Mouse (Mus musculus) forebrain, embryonic 14.5 days (tissue): Measurements from ENCODE around the gene Qrich1. TPM values are rescaled to one million over a fixed set of nuclear protein-coding genes. Genes with fewer than 3 reads are reported as not detected.

Source experiments
- ATAC-seq: fragments of 200-750 bp; cut with Nextera tagmentation; 2 replicates; pipeline ENCODE4 v1.8.0; 2017; ENCODE audit warnings: mild to moderate bottlenecking, moderate library complexity
- DNase-seq: peaks from one replicate; pipeline ENCODE4 v3.0.0-alpha.2; 2015; ENCODE audit warnings: low spot score
- H3K27ac ChIP-seq: fragments of 300-500 bp; sonication (generic); 2 replicates; pipeline ENCODE4 v1.5.1; 2014; ENCODE audit warnings: low read depth, mild to moderate bottlenecking, control low read depth, low read length, moderate library complexity
- H3K27me3 ChIP-seq: fragments of 300-500 bp; sonication (generic); replicated peaks from 2 replicates; pipeline ENCODE4 v1.6.1; 2014; ENCODE audit warnings: low read length, control low read depth, mixed read lengths; ENCODE audit not compliant: control insufficient read depth, insufficient read depth
- H3K36me3 ChIP-seq: fragments of 300-500 bp; sonication (generic); 2 replicates; pipeline ENCODE4 v1.6.1; 2014; ENCODE audit warnings: low read length, control low read depth; ENCODE audit not compliant: control insufficient read depth, insufficient read depth
- H3K4me1 ChIP-seq: fragments of 300-500 bp; sonication (generic); 2 replicates; pipeline ENCODE4 v1.6.1; 2014; ENCODE audit warnings: antibody characterized with exemption, low read length, control low read depth; ENCODE audit not compliant: control insufficient read depth, insufficient read depth
- H3K4me2 ChIP-seq: fragments of 300-500 bp; sonication (generic); 2 replicates; pipeline ENCODE4 v1.6.1; 2014; ENCODE audit warnings: mild to moderate bottlenecking, control low read depth, low read length
- H3K4me3 ChIP-seq: fragments of 300-500 bp; sonication (generic); 2 replicates; pipeline ENCODE4 v1.5.1; 2014; ENCODE audit warnings: low read depth, low read length, control low read depth
- H3K9ac ChIP-seq: fragments of 300-500 bp; sonication (generic); 2 replicates; pipeline ENCODE4 v1.6.1; 2014; ENCODE audit warnings: mild to moderate bottlenecking, low read length, control low read depth, moderate library complexity
- H3K9me3 ChIP-seq: fragments of 300-500 bp; sonication (generic); replicated peaks from 2 replicates; pipeline ENCODE4 v1.6.1; 2016; ENCODE audit warnings: low read length, control low read depth, mixed read lengths; ENCODE audit not compliant: control insufficient read depth
- WGBS: fragments of 180-500 bp; shearing (Covaris S2); extraction: QIAGEN DNeasy Blood & Tissue Kit; methylation state at CpG from one replicate; pipeline ENCODE4 v1.1.7; 2014; 5-methylcytosine and 5-hydroxymethylcytosine counted together
- polyA plus RNA-seq: library from polyadenylated mRNA; unstranded; fragments of >200 nt; fragmentation: Nextera tagmentation; extraction: Ambion mirVana; gene quantifications from 2 replicates; pipeline ENCODE4 v1.2.1, GENCODE M21; 2014

Gene Qrich1
- polyA plus RNA-seq, 1 experiment from 2014 or later, result 143 TPM

DNA sequence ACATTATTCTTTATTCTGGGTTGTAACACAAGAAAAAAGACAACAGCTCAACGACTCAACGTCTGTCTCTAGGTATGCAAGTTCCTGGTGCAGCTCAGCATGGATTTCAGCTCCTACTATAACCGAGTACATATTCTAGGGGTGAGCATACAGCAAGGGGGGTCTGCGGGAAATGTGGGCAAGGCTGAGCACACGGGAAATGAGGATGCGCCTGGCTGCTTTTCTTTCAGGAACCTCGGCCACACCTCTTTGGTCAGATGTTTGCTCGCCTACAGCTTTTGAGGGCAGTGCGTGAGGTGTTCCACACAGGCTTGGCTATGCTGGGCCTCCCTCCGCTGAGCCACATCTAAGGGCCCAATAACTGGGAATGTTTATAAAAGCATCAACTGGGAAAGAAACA lies 55.7 kb downstream of the Qrich1 start:
- Histone ChIP-seq H3K27me3 (no peaks in the 10 kb centered on the region), H3K27ac (no peak overlapping the region), H3K36me3 (peaks cover 55% of the 10 kb centered on the region), H3K9ac (no peak overlapping the region), H3K4me2 (no peak overlapping the region), H3K9me3 (no peaks in the 10 kb centered on the region), H3K4me1 (peaks cover 33% of the 10 kb centered on the region), H3K4me3 (no peak overlapping the region)
- 83% methylated on average over 10 of the region's 10 CpGs for WGBS
- DNase-seq, result no peak
- ATAC-seq, result no peak

DNA sequence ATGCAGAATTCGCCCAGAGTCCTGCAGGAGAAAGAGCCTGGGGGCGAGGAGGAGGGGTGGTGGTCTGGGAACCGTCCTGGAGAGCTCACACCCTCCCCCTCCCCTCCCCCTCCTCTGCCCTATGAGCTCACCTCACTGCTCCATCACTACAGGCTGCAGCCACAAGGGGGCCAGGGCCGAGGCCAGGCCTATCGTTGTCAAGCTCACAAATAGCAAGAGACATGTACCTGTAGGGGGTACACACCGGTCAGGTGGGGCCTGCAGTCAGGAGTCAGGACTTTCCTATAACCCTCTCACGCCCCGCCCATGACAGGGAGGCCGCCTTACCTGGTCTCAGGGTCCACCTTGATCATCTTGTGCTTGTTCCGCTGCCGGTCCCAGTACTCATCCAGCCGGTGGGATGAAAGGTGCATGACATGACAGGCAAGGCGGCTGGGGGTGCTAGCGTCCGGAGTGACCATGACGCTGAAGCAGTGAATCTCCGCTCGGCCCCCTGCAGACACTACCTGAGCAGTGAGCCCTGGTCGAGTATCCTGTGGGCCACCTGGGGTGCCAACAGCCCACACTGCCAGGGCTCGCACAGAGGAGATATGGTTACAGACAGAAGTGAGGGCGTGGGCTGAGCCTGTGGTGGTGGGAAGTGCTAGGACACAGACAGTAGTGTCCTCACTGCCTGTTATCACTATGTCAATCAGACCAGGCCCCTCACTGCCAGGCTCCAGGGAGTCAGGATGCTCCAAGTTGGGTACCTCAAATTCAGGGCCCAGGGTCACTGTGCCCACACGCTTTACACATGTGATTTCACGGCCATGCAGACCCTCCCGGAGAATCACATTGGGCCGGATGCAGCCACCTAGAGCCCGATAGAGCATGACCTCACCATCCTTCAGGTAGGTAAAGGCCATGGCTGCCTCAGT lies 57.4 kb downstream of the Qrich1 start:
- no peaks in the 10 kb centered on the region for H3K9me3 ChIP-seq
- DNase-seq (peak; percentile 61), ATAC-seq (no peak)
- 0 out of 2 replicates have a peak overlapping the region, but pooled peaks have one; percentile 5 for H3K4me2 ChIP-seq
- 51% methylated on average over 26 of the region's 26 CpGs for WGBS
- no peaks in the 10 kb centered on the region for H3K27me3 ChIP-seq
- peak overlapping the region; percentile 21 for H3K9ac ChIP-seq
- peaks cover 55% of the 10 kb centered on the region for H3K36me3 ChIP-seq
- H3K4me1 ChIP-seq, result peaks cover 33% of the 10 kb centered on the region
- H3K4me3 ChIP-seq, result no peak overlapping the region
- no peak overlapping the region for H3K27ac ChIP-seq

DNA sequence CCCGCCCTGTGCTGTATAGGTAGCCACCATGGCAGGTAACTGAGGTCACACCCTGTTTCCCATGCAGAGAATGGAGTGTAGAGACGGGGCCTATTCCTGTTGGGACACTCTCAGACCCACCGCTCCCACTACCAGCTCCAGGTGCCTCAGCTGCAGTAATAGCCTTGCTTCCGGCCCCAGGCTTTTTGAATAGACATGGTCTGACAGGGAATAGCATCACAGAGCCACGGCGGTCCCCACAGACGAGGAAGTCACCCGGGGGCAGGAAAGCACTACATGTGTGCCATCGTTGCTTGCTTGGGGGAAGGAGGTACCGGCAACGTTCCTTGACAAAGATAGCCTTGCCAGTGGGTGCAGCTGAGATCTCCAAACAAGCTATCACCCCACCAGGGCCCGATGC lies 58.3 kb downstream of the Qrich1 start:
- Histone ChIP-seq H3K9ac (peak overlapping the region; percentile 21; the same call in 1 of the 2 replicates), H3K4me3 (no peak overlapping the region), H3K4me1 (peaks cover 32% of the 10 kb centered on the region), H3K4me2 (no peak overlapping the region), H3K27ac (no peak overlapping the region), H3K27me3 (no peaks in the 10 kb centered on the region), H3K9me3 (no peaks in the 10 kb centered on the region), H3K36me3 (peaks cover 55% of the 10 kb centered on the region)
- WGBS, result 88% methylated on average over 12 of the region's 12 CpGs
- no peak for DNase-seq
- ATAC-seq, result no peak

DNA sequence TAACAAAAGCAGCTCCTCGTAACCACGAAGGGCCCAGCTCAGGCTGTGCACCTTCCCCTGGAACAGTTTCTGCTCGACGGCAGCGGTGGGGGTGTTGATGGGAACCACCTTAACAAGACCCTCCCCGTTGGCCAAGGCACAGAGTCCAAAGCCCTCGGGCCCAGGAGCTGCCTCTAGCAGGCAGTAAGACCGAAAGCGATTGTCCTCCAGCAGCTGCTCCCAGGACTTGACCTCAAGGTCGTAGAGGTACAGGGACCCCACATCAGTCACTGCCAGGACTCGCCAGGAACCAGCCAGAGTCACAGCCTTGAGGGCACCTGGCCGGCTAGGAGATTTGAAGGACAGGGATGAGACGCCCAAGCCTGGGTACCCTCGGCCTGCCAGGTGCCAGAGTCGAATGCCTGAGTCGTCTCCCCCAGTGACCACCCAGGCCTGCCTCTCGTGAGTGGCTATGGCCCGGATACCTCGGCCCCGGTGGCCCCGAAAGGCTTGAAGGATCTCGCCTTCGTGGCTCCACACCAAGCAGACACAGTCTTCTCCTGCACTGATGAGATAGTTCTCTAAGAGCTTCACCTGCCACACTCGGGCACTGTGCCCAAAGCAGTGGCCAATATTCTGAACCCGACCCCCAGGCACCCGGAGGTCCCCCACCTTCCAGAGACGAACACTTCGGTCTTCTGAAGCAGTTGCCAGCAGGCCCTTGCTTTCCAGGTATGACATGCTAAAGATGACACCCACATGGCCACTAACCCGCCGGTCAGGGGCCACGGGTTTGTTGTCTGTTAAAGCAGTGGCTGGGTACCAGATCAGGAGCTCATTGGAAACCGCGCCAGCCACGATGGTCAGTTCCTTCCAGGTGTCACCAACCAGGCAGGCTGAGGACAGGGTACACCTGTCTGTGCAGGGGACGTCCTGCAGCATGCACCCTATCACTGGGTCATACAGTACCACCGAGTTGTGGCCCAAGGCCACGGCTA lies 59.0 kb downstream of the Qrich1 start:
- peak overlapping the region; percentile 62 for H3K4me2 ChIP-seq

DNA sequence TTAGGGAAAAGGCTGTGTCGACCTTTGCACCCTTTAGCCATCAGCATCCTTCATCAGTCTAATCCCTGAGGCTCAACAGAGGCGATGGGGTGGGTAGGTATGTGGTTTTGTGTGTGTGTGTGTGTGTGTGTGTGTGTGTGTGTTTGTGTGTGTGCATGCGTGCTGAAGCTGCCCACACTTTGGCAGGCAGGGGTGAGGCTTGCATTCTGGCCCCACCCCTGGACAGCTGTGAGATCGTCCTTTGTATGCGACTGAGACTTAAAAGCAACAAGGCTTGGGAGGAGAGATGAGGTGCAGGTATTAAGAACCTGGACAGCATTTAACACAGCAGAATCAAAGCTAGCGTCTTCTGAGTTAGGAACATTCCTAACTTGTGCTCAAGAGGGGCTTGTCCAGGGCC lies 60.4 kb downstream of the Qrich1 start:
- WGBS, result 48% methylated on average over 6 of the region's 6 CpGs
- Histone ChIP-seq H3K27ac (peak overlapping the region; percentile 93; the same call in 1 of the 2 replicates), H3K9me3 (no peaks in the 10 kb centered on the region), H3K27me3 (no peaks in the 10 kb centered on the region), H3K4me1 (peaks cover 26% of the 10 kb centered on the region), H3K4me3 (peak overlapping the region; percentile 82), H3K4me2 (peak overlapping the region; percentile 62), H3K9ac (peak overlapping the region; percentile 91), H3K36me3 (peaks cover 48% of the 10 kb centered on the region)
- ATAC-seq, result no peak
- DNase-seq, result no peak

More for the DNA sequence above, 59.0 kb downstream of the Qrich1 start:
- no peak for DNase-seq
- ATAC-seq, result no peak
- H3K27me3 ChIP-seq, result no peaks in the 10 kb centered on the region
- H3K4me3 ChIP-seq, result no peak overlapping the region
- H3K36me3 ChIP-seq, result peaks cover 55% of the 10 kb centered on the region
- H3K9me3 ChIP-seq, result no peaks in the 10 kb centered on the region
- no peak overlapping the region for H3K27ac ChIP-seq
- WGBS, result 93% methylated on average over 37 of the region's 37 CpGs
- H3K9ac ChIP-seq, result no peak overlapping the region
- peaks cover 26% of the 10 kb centered on the region for H3K4me1 ChIP-seq

DNA sequence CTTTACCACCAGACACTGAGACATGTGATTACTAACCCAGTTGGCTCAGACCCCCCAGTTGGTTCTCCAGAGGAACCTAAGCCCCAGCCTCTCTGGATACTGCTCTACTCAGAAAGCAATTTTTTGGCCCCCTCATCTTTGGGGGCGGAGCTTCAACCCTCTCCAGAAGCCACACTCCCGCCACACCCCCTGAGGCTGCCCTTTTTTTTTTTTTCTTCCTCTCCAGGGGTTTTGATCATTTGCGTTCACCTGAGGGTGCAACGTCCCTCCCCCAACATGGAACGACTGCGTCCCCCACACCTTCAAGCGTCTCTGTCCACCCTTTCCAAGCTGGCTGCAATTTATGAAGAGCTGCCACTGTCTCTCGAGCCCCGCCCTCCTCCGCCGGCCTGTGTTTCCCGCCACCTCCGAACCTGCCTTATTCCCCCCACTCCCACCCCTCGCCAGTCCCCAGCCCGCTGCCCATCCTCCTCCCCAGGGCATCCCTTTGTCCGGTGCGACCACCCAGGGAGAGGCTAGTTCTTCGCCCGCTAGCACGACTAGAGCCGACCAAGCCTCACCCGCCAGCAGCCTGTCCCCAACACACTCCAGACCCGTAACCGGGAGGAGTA lies 61.4 kb downstream of the Qrich1 start:
- Histone ChIP-seq H3K27me3 (no peaks in the 10 kb centered on the region), H3K4me3 (peak overlapping the region; percentile 82), H3K9ac (peak overlapping the region; percentile 91), H3K36me3 (peaks cover 38% of the 10 kb centered on the region), H3K4me1 (peaks cover 26% of the 10 kb centered on the region), H3K4me2 (peak overlapping the region; percentile 62), H3K27ac (peak overlapping the region; percentile 93), H3K9me3 (no peaks in the 10 kb centered on the region)
- ATAC-seq (peak; percentile 19), DNase-seq (peak; percentile 61)
- WGBS, result under 1% methylated on average over 24 of the region's 24 CpGs

DNA sequence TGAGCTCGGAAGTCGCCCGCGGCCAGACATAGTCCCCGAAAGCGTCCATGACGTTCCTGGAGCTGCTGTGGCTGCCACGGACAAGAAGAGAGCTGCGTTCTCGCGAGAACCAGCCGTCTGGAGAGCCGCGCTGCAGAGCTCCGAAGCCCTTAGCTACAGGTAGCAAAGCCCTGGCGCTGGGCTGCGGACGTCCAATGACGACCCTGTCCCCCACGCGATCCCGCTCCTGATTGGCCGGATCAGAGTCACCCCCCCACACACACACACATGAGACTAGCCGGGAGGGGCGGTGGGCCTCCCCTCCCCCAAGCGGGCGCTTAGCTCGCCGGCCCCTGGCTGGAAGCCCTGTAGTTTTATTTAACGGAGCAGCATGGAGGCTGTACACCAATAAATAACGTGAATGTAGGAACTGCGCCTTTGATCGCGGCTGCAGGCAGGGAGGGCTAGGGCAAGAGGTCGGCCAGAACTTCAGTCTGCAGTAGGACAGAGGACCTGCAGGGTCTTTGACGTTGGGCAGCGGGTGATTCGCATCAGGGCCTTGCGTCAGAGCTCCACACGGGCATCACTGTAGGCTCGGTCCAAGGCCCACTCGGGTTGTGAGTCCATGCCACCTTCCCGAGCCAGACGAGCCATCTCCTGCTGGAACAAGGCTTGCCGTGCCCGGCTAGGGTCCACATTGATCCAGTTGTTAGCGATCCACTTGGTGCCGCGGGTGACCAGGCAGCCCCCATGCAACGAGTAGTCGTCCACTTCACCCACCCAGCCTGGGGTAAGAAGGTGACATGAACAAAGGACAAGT lies 62.1 kb downstream of the Qrich1 start, which contains the start of gene Wdr6:
TSS of gene Wdr6 (minus strand) at position 195 of the 799 bp plus-strand sequence.
- H3K36me3 ChIP-seq, result peaks cover 35% of the 10 kb centered on the region
- no peaks in the 10 kb centered on the region for H3K27me3 ChIP-seq
- H3K27ac ChIP-seq, result peak within 1 kb of the TSS; percentile 93
- WGBS, result 5% methylated on average over 51 of the region's 51 CpGs
- H3K9ac ChIP-seq, result peak within 1 kb of the TSS; percentile 91
- peaks cover 26% of the 10 kb centered on the region for H3K4me1 ChIP-seq
- H3K4me3 ChIP-seq, result peak within 1 kb of the TSS; percentile 82
- H3K9me3 ChIP-seq, result no peaks in the 10 kb centered on the region
- peak; percentile 98 for DNase-seq
- peak; percentile 98 for ATAC-seq
- peak within 1 kb of the TSS; percentile 62 for H3K4me2 ChIP-seq

DNA sequence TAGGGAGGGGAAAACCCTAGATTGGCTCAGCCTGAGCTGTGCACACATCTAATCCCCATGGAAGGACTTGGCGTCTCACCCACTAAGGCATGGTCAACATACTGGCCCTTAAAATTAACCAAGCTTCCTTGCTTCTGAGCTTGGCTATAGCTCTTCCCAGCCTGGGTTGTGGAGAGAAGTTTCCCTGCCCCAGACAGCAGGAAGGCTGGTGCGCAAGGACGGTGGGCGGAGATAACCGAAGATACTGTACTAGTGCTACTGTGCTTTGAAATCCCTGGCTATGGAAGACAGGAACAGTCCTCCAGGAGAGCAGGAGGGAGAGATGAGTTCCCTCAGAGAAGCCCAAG lies 62.7 kb downstream of the Qrich1 start:
- H3K4me1 ChIP-seq, result peaks cover 24% of the 10 kb centered on the region
- H3K4me3 ChIP-seq, result peak overlapping the region; percentile 82
- H3K36me3 ChIP-seq, result peaks cover 30% of the 10 kb centered on the region
- ATAC-seq (no peak), DNase-seq (no peak)
- WGBS, result 69% methylated on average over 5 of the region's 5 CpGs
- H3K9me3 ChIP-seq, result no peaks in the 10 kb centered on the region
- peak overlapping the region; percentile 66 for H3K9ac ChIP-seq
- H3K27me3 ChIP-seq, result no peaks in the 10 kb centered on the region
- H3K4me2 ChIP-seq, result peak overlapping the region; percentile 62
- H3K27ac ChIP-seq, result peak overlapping the region; percentile 93
